25 mouse cellular contexts compared by ENCODE assay signal in the genomic region with DNA sequence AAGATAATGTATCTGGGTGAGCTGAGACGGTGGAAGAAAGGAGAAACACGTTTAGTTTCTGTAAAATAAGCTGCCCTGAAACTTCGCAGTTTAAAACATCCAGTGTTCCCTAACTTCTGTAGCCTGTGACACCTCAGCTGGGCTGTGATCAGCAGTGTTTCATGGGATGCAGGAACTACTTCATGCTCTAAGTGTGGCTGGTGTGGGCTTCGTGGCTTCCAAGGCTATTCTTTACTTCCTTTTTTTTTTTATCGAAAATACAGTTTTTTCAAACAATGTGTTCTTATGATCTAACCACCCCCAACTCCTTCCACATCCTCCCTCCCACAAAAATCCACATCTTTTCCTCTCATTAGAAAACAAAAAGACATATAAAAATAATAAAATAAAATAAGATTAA. TPM values are rescaled to one million over a fixed set of nuclear protein-coding genes. Genes with fewer than 3 reads are reported as not detected.
DNase-seq lines count a peak whose midpoint lies in the region; ATAC-seq and TF ChIP-seq lines count a peak whose summit lies in the region.
"Had no signal": no experiment of that assay in that cellular context is flagged by ENCODE, and none has a peak within 500 bp of the region (broad histone marks: within the 10 kb centered on the region; RNA-seq: fewer than 3 reads in every experiment).

No protein-coding gene starts in this region.

- no peak overlapping the region for H3K9ac ChIP-seq in MEL (ENCODE audit: control insufficient read depth, low read depth, low read length, poor library complexity, severe bottlenecking)
- H3K9ac ChIP-seq in kidney, embryonic 14.5 days (ENCODE audit: low read depth, low read length): no peak overlapping the region
- H3K9ac ChIP-seq: embryonic facial prominence, embryonic 12.5 days; forebrain, embryonic 13.5 days; forebrain, embryonic 15.5 days; forebrain, postnatal 0 days had no signal

- H3K27ac ChIP-seq in MEL (ENCODE audit: control insufficient read depth, low read depth, low read length): no peak overlapping the region
- H3K27ac ChIP-seq in kidney, embryonic 14.5 days (ENCODE audit: low read depth, low read length): no peak overlapping the region
- no peak overlapping the region for H3K27ac ChIP-seq in hindbrain, embryonic 10.5 days
- H3K27ac ChIP-seq: embryonic facial prominence, embryonic 10.5 days; embryonic facial prominence, embryonic 12.5 days; forebrain, embryonic 13.5 days; forebrain, embryonic 15.5 days had no signal

- TF ChIP-seq CTCF in MEL (IDR thresholded peaks at IDR 0.05 in 2 of 3, conservative IDR thresholded peaks at IDR 0.05 in 1 of 3; ENCODE audit: control insufficient read depth in 1 of 3, insufficient read depth in 1 of 3, low read depth in 2 of 3, low read length in 3 of 3, poor library complexity in 1 of 3, severe bottlenecking in 1 of 3): no peak

- no peaks in the 10 kb centered on the region for H3K36me3 ChIP-seq in MEL (ENCODE audit: control insufficient read depth in 1 of 2, insufficient read depth in 2 of 2, low read length in 2 of 2)
- no peaks in the 10 kb centered on the region for H3K36me3 ChIP-seq in kidney, embryonic 14.5 days (ENCODE audit: control insufficient read depth, insufficient read depth, low read length)
- H3K36me3 ChIP-seq in hindbrain, embryonic 10.5 days: no peaks in the 10 kb centered on the region
- H3K36me3 ChIP-seq: embryonic facial prominence, embryonic 10.5 days; embryonic facial prominence, embryonic 12.5 days; forebrain, embryonic 15.5 days had no signal

- no peak for TF ChIP-seq POLR2A in MEL (IDR thresholded peaks at IDR 0.05; ENCODE audit: control insufficient read depth in 1 of 2, insufficient read depth in 1 of 2, low read depth in 1 of 2, low read length in 2 of 2, poor library complexity in 1 of 2)

- ATAC-seq in common myeloid progenitor, adult 5-6 weeks (replicated peaks; ENCODE audit: low read depth, poor library complexity, severe bottlenecking): peak; percentile 63
- ATAC-seq in hematopoietic stem cell, adult 5-6 weeks (replicated peaks in 1 of 2; ENCODE audit: insufficient read depth in 1 of 2, low FRiP score in 2 of 2, low TSS enrichment in 1 of 2, low read depth in 1 of 2, poor library complexity in 2 of 2, severe bottlenecking in 2 of 2): peak; percentile 49 to 57; a peak in 2 of 4 replicates
- ATAC-seq in megakaryocyte progenitor cell, adult 5-6 weeks (replicated peaks; ENCODE audit: poor library complexity): peak; percentile 51
- no peak for ATAC-seq in kidney, embryonic 14.5 days (ENCODE audit: low FRiP score, low TSS enrichment)
- ATAC-seq: activated CD4-positive, CD25-positive, alpha-beta regulatory T cell, adult 4 months; forebrain, embryonic 13.5 days; forebrain, embryonic 15.5 days; forebrain, postnatal 0 days; Patski had no signal

- no peak for TF ChIP-seq RAD21 in MEL (IDR thresholded peaks at IDR 0.05; ENCODE audit: low read depth, low read length)

- no peak overlapping the region for H3K4me3 ChIP-seq in MEL (ENCODE audit: control insufficient read depth in 1 of 2, insufficient read depth in 1 of 2, low read depth in 2 of 2, low read length in 2 of 2)
- no peak overlapping the region for H3K4me3 ChIP-seq in kidney, embryonic 14.5 days (ENCODE audit: low read length)
- no peak overlapping the region for H3K4me3 ChIP-seq in hindbrain, embryonic 10.5 days
- H3K4me3 ChIP-seq: embryonic facial prominence, embryonic 10.5 days; embryonic facial prominence, embryonic 12.5 days; forebrain, embryonic 13.5 days; forebrain, embryonic 15.5 days had no signal

- 87% methylated on average over 5 of the region's 5 CpGs for WGBS in kidney, embryonic 14.5 days
- 89% methylated on average over 5 of the region's 5 CpGs for WGBS in hindbrain, embryonic 10.5 days

- peaks cover 0 to 11% of the 10 kb centered on the region in 2 experiments; a peak in 1 of 4 replicates for H3K4me1 ChIP-seq in MEL (ENCODE audit: control insufficient read depth in 1 of 2, insufficient read depth in 2 of 2, low read length in 2 of 2)
- H3K4me1 ChIP-seq in kidney, embryonic 14.5 days (ENCODE audit: control insufficient read depth, insufficient read depth, low read length): peaks cover 5% of the 10 kb centered on the region; the same call in 1 of the 2 replicates
- peaks cover 15% of the 10 kb centered on the region for H3K4me1 ChIP-seq in hindbrain, embryonic 10.5 days (replicated peaks)

- TF ChIP-seq EP300 in MEL (IDR thresholded peaks at IDR 0.05; ENCODE audit: low read depth in 1 of 2, low read length in 2 of 2): 0 out of 4 replicates have a peak, but pooled peaks of 1 of the 2 experiments have one; percentile 15

- no peaks in the 10 kb centered on the region for H3K79me2 ChIP-seq in MEL (ENCODE audit: control insufficient read depth, insufficient read depth, low read length, poor library complexity)

- H3K4me2 ChIP-seq in kidney, embryonic 14.5 days (replicated peaks; ENCODE audit: low read depth, low read length): no peak overlapping the region
- H3K4me2 ChIP-seq: embryonic facial prominence, embryonic 12.5 days; forebrain, embryonic 13.5 days; forebrain, embryonic 15.5 days had no signal

- no peaks in the 10 kb centered on the region for H3K9me3 ChIP-seq in MEL (replicated peaks; ENCODE audit: insufficient read depth, low read length)
- H3K9me3 ChIP-seq in kidney, embryonic 14.5 days (ENCODE audit: control insufficient read depth, low read length): no peaks in the 10 kb centered on the region
- H3K9me3 ChIP-seq in hindbrain, embryonic 10.5 days: no peaks in the 10 kb centered on the region
- H3K9me3 ChIP-seq: embryonic facial prominence, embryonic 10.5 days; embryonic facial prominence, embryonic 12.5 days; forebrain, embryonic 13.5 days; forebrain, embryonic 15.5 days had no signal

- H3K27me3 ChIP-seq in MEL (ENCODE audit: control insufficient read depth in 1 of 2, insufficient read depth in 2 of 2, low read length in 2 of 2): peaks cover 1 to 4% of the 10 kb centered on the region in 2 experiments
- H3K27me3 ChIP-seq in kidney, embryonic 14.5 days (ENCODE audit: control insufficient read depth, insufficient read depth, low read length): no peaks in the 10 kb centered on the region
- no peaks in the 10 kb centered on the region for H3K27me3 ChIP-seq in hindbrain, embryonic 10.5 days (ENCODE audit: insufficient read depth, poor library complexity, severe bottlenecking)
- H3K27me3 ChIP-seq: embryonic facial prominence, embryonic 12.5 days; forebrain, embryonic 13.5 days; forebrain, embryonic 15.5 days; Patski had no signal

- DNase-seq in MEL (ENCODE audit: low read depth, low spot score): peak; percentile 28
- DNase-seq in hindbrain, embryonic 10.5 days (ENCODE audit: low spot score): no peak
- DNase-seq in layer of hippocampus, adult 9-10 months (ENCODE audit: low spot score): no peak
- DNase-seq: adrenal gland, adult 8-10 months; adrenal gland, postnatal 14 days; cerebellum, adult 11-12 months; cerebellum, adult 2 months; cerebellum, adult 9-10 months; cerebellum, postnatal 25 days; forebrain, postnatal 0 days had no signal

TF ChIP-seq in MEL, 35 proteins besides CTCF, POLR2A, EP300 and RAD21:
- TF ChIP-seq USF2 (IDR thresholded peaks at IDR 0.05; ENCODE audit: borderline replicate concordance in 1 of 2, insufficient read depth in 1 of 2, low read depth in 1 of 2, low read length in 2 of 2) (no peak), MAX (IDR thresholded peaks at IDR 0.05; ENCODE audit: low read length) (no peak), ZNF384 (IDR thresholded peaks at IDR 0.05; ENCODE audit: low read depth, low read length) (peak; percentile 82)

RNA-seq across cellular contexts. Expression of gene Dnah14, which starts 20.9 kb away (rescaled TPM):
- 0.77 and 0.78 TPM in 2 replicates for total RNA-seq in MEL (2012; rRNA removed)
- 1 to 10 TPM in 1 of 2 experiments, not detected in 1; 1.2 TPM for polyA plus RNA-seq in MEL (2012; ENCODE audit: insufficient read depth in 1 of 2, insufficient read length in 2 of 2, low read depth in 1 of 2, low replicate concordance in 2 of 2, missing spikeins in 1 of 2)
- 4.4 and 4.6 TPM in 2 replicates for total RNA-seq in common myeloid progenitor, adult 5-6 weeks (2017)
- 0.56 and 8.0 TPM in 2 replicates for total RNA-seq in hematopoietic stem cell, adult 5-6 weeks (2017)
- not detected in 2 replicates for total RNA-seq in megakaryocyte progenitor cell, adult 5-6 weeks (2015)
- total RNA-seq in megakaryocyte progenitor cell, adult 5-6 weeks (2017): 1.7 and 2.5 TPM in 2 replicates
- polyA plus RNA-seq in kidney, embryonic 14.5 days (2014; fragmentation: Nextera tagmentation; extraction: Ambion mirVana): 1.8 and 1.9 TPM in 2 replicates
- polyA plus RNA-seq in hindbrain, embryonic 10.5 days (2016; fragmentation: Nextera tagmentation; extraction: Ambion mirVana): 1.0 and 1.1 TPM in 2 replicates
- total RNA-seq: adrenal gland, adult 18-20 months had no signal

RNA-seq across cellular contexts. Expression of gene Ccdc121, which starts 44.2 kb away (rescaled TPM):
- total RNA-seq in MEL (2012; rRNA removed): not detected in 2 replicates
- polyA plus RNA-seq in MEL (2012; ENCODE audit: insufficient read depth in 1 of 2, insufficient read length in 2 of 2, low read depth in 1 of 2, low replicate concordance in 2 of 2, missing spikeins in 1 of 2): not detected
- total RNA-seq in common myeloid progenitor, adult 5-6 weeks (2017): not detected in 2 replicates
- total RNA-seq in hematopoietic stem cell, adult 5-6 weeks (2017): not detected in 2 replicates
- total RNA-seq in megakaryocyte progenitor cell, adult 5-6 weeks (2015): not detected in 2 replicates
- not detected in 2 replicates for total RNA-seq in megakaryocyte progenitor cell, adult 5-6 weeks (2017)
- 0.19 and 0.39 TPM in 2 replicates for polyA plus RNA-seq in kidney, embryonic 14.5 days (2014; fragmentation: Nextera tagmentation; extraction: Ambion mirVana)
- polyA plus RNA-seq in hindbrain, embryonic 10.5 days (2016; fragmentation: Nextera tagmentation; extraction: Ambion mirVana): 0.10 and 0.11 TPM in 2 replicates
- total RNA-seq: adrenal gland, adult 18-20 months; adrenal gland, postnatal 14 days; adrenal gland, postnatal 36 days; ES-E14 had no signal
- polyA plus RNA-seq: activated CD4-positive, CD25-positive, alpha-beta regulatory T cell, adult 4 months; C2C12; forebrain, embryonic 11.5 days; forebrain, embryonic 13.5 days; Patski had no signal
